Mouse (Mus musculus) CH12.LX (cell line): ENCODE results near the gene Abcf2. TPM values are rescaled to one million over a fixed set of nuclear protein-coding genes. Genes with fewer than 3 reads are reported as not detected.

ENCODE experiments used
- DNase-seq: peaks from one replicate; pipeline ENCODE4 v3.0.0-alpha.2; 2013; ENCODE audit errors: extremely low read depth
- H3K27ac ChIP-seq: 2 replicates; pipeline ENCODE4 v1.5.1; 2012; ENCODE audit warnings: low read depth, mild to moderate bottlenecking, control low read depth, moderate library complexity; ENCODE audit not compliant: insufficient read depth
- H3K27me3 ChIP-seq: replicated peaks from 2 replicates; pipeline ENCODE3; 2012; ENCODE audit warnings: inconsistent platforms
- H3K36me3 ChIP-seq, 2 experiments: replicated peaks in 1 of 2; 2 replicates each; pipeline versions ENCODE3 to v1.6.1; 2012; ENCODE audit warnings: inconsistent platforms in 1 of 2, low read length in 1 of 2, mild to moderate bottlenecking in 1 of 2, mixed read lengths in 1 of 2, moderate library complexity in 1 of 2; ENCODE audit not compliant: control insufficient read depth in 1 of 2, insufficient read depth in 1 of 2
- H3K4me1 ChIP-seq, 2 experiments: 2 replicates each; pipeline ENCODE4 v1.6.1; 2012; ENCODE audit warnings: inconsistent platforms in 1 of 2, moderate library complexity in 1 of 2; ENCODE audit not compliant: insufficient read depth in 2 of 2, control insufficient read depth in 1 of 2
- H3K4me2 ChIP-seq: 2 replicates; pipeline ENCODE4 v1.6.1; 2012; ENCODE audit warnings: low read depth, mild to moderate bottlenecking, control low read depth; ENCODE audit not compliant: poor library complexity, insufficient read depth, severe bottlenecking
- H3K4me3 ChIP-seq, 3 experiments: fragments of 150-350 bp in 1 of 3; sonication (generic) in 1 of 3; replicated peaks in 1 of 3; 2 replicates each; pipeline versions ENCODE3 to v1.5.1; 2011 to 2012; ENCODE audit warnings: low read depth in 2 of 3, low read length in 2 of 3, mild to moderate bottlenecking in 2 of 3, moderate library complexity in 2 of 3, control low read depth in 1 of 3, improper control_type of control experiment in 1 of 3, inconsistent platforms in 1 of 3, mixed read lengths in 1 of 3; ENCODE audit not compliant: poor library complexity in 1 of 3
- H3K79me2 ChIP-seq: replicated peaks from 2 replicates; pipeline ENCODE4 v1.6.1; 2012; ENCODE audit warnings: mild to moderate bottlenecking, moderate library complexity; ENCODE audit not compliant: control insufficient read depth, poor library complexity, insufficient read depth, severe bottlenecking; ENCODE audit errors: extremely low read depth
- H3K9ac ChIP-seq: 2 replicates; pipeline ENCODE4 v1.6.1; 2012; ENCODE audit warnings: low read depth, mild to moderate bottlenecking, control low read depth, moderate library complexity; ENCODE audit not compliant: insufficient read depth
- H3K9me3 ChIP-seq: replicated peaks from 2 replicates; pipeline ENCODE3; 2012; ENCODE audit warnings: low read length, inconsistent platforms, mixed read lengths
- BHLHE40 ChIP-seq: IDR thresholded peaks from 2 replicates; pipeline ENCODE4 v1.6.1; 2011; ENCODE audit warnings: mild to moderate bottlenecking, low read depth, low read length, improper control_type of control experiment
- E2F4 ChIP-seq: IDR thresholded peaks from 2 replicates; pipeline ENCODE4 v1.6.1; 2011; ENCODE audit warnings: low read depth, low read length, improper control_type of control experiment; ENCODE audit not compliant: insufficient replicate concordance
- ELF1 ChIP-seq: IDR thresholded peaks from 2 replicates; pipeline ENCODE4 v1.6.1; 2014; ENCODE audit warnings: low read depth, mild to moderate bottlenecking, inconsistent platforms, low read length, improper control_type of control experiment
- EP300 ChIP-seq: IDR thresholded peaks from 2 replicates; pipeline ENCODE4 v1.6.1; 2011; ENCODE audit warnings: low read length, improper control_type of control experiment
- IRF4 ChIP-seq: IDR thresholded peaks from 2 replicates; pipeline ENCODE4 v1.6.1; 2014; ENCODE audit warnings: low read depth, mild to moderate bottlenecking, inconsistent platforms, low read length, improper control_type of control experiment
- JUND ChIP-seq: conservative IDR thresholded peaks from 2 replicates; pipeline ENCODE4 v1.6.1; 2011; ENCODE audit warnings: low read depth, low read length, improper control_type of control experiment
- KAT2A ChIP-seq: IDR thresholded peaks from 2 replicates; pipeline ENCODE4 v1.6.1; 2012; ENCODE audit warnings: low read length, improper control_type of control experiment, inconsistent platforms; ENCODE audit not compliant: insufficient replicate concordance
- MAZ ChIP-seq: IDR thresholded peaks from 2 replicates; pipeline ENCODE4 v1.6.1; 2012; ENCODE audit warnings: low read depth, mild to moderate bottlenecking, inconsistent platforms, low read length, improper control_type of control experiment, moderate library complexity
- MXI1 ChIP-seq: IDR thresholded peaks from 2 replicates; pipeline ENCODE4 v1.6.1; 2011; ENCODE audit warnings: mild to moderate bottlenecking, low read depth, low read length, improper control_type of control experiment
- PAX5 ChIP-seq: IDR thresholded peaks from 2 replicates; pipeline ENCODE4 v1.6.1; 2012; ENCODE audit warnings: low read length, inconsistent platforms, mixed read lengths
- SMC3 ChIP-seq: IDR thresholded peaks from 2 replicates; pipeline ENCODE4 v1.6.1; 2011; ENCODE audit warnings: low read depth, low read length, improper control_type of control experiment
- TCF12 ChIP-seq: IDR thresholded peaks from 2 replicates; pipeline ENCODE4 v1.6.1; 2014; ENCODE audit warnings: low read depth, mild to moderate bottlenecking, inconsistent platforms, low read length, improper control_type of control experiment
- UBTF ChIP-seq: IDR thresholded peaks from 2 replicates; pipeline ENCODE4 v1.6.1; 2012; ENCODE audit warnings: low read depth, mild to moderate bottlenecking, inconsistent platforms, low read length, improper control_type of control experiment, moderate library complexity
- USF2 ChIP-seq: conservative IDR thresholded peaks from 2 replicates; pipeline ENCODE4 v1.6.1; 2011; ENCODE audit warnings: low read depth, low read length, improper control_type of control experiment
- ZKSCAN1 ChIP-seq: IDR thresholded peaks from 2 replicates; pipeline ENCODE4 v1.6.1; 2012; ENCODE audit warnings: low read depth, inconsistent platforms, low read length, improper control_type of control experiment, borderline replicate concordance
- ZNF384 ChIP-seq: IDR thresholded peaks from 2 replicates; pipeline ENCODE4 v1.6.1; 2012; ENCODE audit warnings: low read depth, low read length, improper control_type of control experiment, inconsistent platforms
- dilution Hi-C: fragments of 300-500 bp; cut with MboI; formaldehyde crosslinking; loops from 2 replicates; pipeline ENCODE4 v1.14.3; 2020; ENCODE audit warnings: low sequenced_read_pairs; ENCODE audit not compliant: extremely low pct_unique_long_range_greater_than_20kb, extremely low pct_ligation_motif_present
- in situ Hi-C: fragments of 300-500 bp; cut with MboI; formaldehyde crosslinking; loops from 3 replicates; pipeline ENCODE4 v1.14.3; 2019; ENCODE audit warnings: low sequenced_read_pairs, low pct_ligation_motif_present, low pct_unique_long_range_greater_than_20kb, mixed read lengths
- polyA plus RNA-seq: library from polyadenylated mRNA; unstranded; fragments of >175 nt; gene quantifications from 2 replicates; pipeline ENCODE4 v1.2.1, GENCODE M21; 2012; ENCODE audit warnings: low read depth; ENCODE audit not compliant: insufficient read length
- total RNA-seq, 2 experiments: library from RNA; depleted of rRNA; stranded (reverse); fragments of 300-350 nt in 1 of 2; fragments of >200 nt in 1 of 2; gene quantifications; 2 replicates each; pipeline ENCODE4 v1.2.3; 2012 to 2014

Gene Abcf2
- total and polyA plus RNA-seq, 3 experiments = 118 to 162 (median 162) TPM

DNA sequence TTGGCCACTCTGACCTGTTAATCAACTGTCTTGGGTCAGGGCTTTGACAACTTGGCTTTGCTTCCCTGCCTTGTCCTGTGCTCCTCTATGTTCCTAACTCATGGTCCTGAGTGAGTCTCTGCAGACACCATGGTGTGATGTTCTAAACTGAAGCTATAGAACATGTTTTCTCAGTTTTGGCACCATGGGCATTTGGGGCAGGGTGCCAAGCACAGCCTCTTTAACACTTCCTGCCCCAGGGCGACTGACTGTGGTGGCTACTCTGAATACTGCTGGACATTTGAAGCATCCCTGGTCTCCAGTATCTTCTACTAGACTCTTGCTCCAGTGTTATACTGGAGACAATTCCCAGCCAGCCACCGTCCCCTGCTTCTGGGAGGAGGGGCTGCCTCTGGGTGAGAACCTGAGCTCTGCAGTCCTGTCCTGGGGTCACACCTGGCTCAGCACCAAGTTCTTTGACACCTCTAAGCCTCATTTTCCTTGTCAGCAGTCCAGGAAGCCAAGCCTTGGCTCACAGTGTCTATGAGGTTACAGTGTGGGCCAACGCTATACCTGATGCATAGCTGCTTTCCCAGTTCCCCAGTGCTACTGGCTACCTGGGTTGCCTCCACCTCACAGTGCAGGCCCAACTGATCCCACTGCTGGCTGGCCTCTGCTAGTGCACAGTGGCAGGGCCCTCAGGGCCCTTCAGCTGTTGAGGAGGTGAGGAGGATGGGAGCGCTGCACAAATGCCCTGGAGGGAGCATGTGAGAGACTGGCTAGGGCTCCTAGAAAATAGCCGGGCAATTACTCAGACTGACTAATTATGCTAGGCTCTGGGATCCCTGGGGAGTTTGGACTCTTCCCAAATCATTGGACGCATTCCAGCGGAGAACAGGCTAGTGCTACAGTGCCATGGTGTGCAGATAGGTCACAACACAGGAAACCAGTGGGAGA lies 34.4 kb upstream of the Abcf2 start:
- no peak overlapping the region for H3K9ac ChIP-seq
- H3K9me3 ChIP-seq = no peaks in the 10 kb centered on the region
- peaks cover 38% of the 10 kb centered on the region for H3K27me3 ChIP-seq
- H3K27ac ChIP-seq = no peak overlapping the region
- no peak overlapping the region for H3K4me3 ChIP-seq
- in situ Hi-C loops (no loop called here), dilution Hi-C loops (no loop called here)
- no peak for DNase-seq
- no peaks in the 10 kb centered on the region for H3K36me3 ChIP-seq
- no peak for TF ChIP-seq JUND
- no peak for TF ChIP-seq ELF1
- no peak for TF ChIP-seq E2F4
- no peak for TF ChIP-seq ZKSCAN1
- TF ChIP-seq TCF12 = no peak
- no peak for TF ChIP-seq EP300
- TF ChIP-seq SMC3 = no peak
- no peak for TF ChIP-seq MXI1
- TF ChIP-seq USF2 = no peak
- TF ChIP-seq, all 38 proteins: peak for 0
- Histone ChIP-seq H3K79me2 (no peaks in the 10 kb centered on the region), H3K4me1 (peaks cover 0 to 13% of the 10 kb centered on the region in 2 experiments; a peak in 2 of 4 replicates), H3K4me2 (no peak overlapping the region)

DNA sequence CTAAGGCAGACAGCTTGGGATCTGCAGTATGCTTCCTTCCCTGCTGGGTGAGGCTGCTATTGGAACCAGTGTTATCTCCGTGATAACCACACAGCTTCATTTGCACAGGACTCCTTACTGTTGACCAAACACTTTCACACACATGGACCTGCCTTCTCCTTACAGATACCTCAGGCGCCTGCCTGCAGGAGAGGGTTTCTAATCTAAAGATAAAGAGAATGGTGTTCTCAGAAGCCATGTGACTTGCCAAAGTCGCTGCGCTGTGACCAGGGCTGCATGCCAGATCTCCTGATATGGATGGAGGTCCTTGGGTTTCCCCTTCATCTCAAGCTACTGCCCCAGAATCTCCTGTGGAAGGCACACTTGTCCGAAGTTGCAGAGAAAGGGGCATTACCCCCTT lies 32.1 kb upstream of the Abcf2 start:
- TF ChIP-seq MXI1 (no peak), PAX5 (no peak), BHLHE40 (no peak), ZKSCAN1 (no peak), USF2 (no peak), ZNF384 (no peak), UBTF (no peak), MAZ (no peak), IRF4 (no peak), KAT2A (no peak)
- dilution Hi-C loops = no loop called here
- no peak for DNase-seq
- Histone ChIP-seq H3K4me3 (no peak overlapping the region), H3K4me2 (no peak overlapping the region), H3K79me2 (no peaks in the 10 kb centered on the region), H3K27ac (no peak overlapping the region), H3K27me3 (peaks cover 46% of the 10 kb centered on the region), H3K9me3 (no peaks in the 10 kb centered on the region), H3K36me3 (no peaks in the 10 kb centered on the region), H3K9ac (no peak overlapping the region), H3K4me1 (peaks cover 0 to 13% of the 10 kb centered on the region in 2 experiments; a peak in 2 of 4 replicates)
- in situ Hi-C loops = no loop called here
